Mouse (Mus musculus) left cerebral cortex, postnatal 10 days (tissue): ENCODE results near the gene Fhl4. TPM values are rescaled to one million over a fixed set of nuclear protein-coding genes. Genes with fewer than 3 reads are reported as not detected.

Experiments used
- total RNA-seq, 2 experiments: library from RNA; stranded (reverse); gene quantifications; 2 replicates each; pipeline ENCODE4 v1.2.3; 2021

Fhl4 gene
- total RNA-seq, 2 experiments from 2014 or later: 1.0 to 1.1 TPM

Other genes starting within 250 kb of the Fhl4 start
- gene Ric8b, start 184.9 kb downstream of the Fhl4 start, total RNA-seq: 10 to 100 TPM; 41.5 to 44.7 TPM
- gene Tmem263, start 132 bp upstream of the Fhl4 start, total RNA-seq: 10 to 100 TPM; 31.7 to 33.3 TPM
- gene Mterf2, start 25.5 kb upstream of the Fhl4 start, total RNA-seq: 10 to 100 TPM; 13.8 to 16.4 TPM
- gene Cry1, start 82.6 kb upstream of the Fhl4 start, total RNA-seq: 10 to 100 TPM; 17.8 to 18.7 TPM